Mouse (Mus musculus): ENCODE results near the gene Rab25.

DNA sequence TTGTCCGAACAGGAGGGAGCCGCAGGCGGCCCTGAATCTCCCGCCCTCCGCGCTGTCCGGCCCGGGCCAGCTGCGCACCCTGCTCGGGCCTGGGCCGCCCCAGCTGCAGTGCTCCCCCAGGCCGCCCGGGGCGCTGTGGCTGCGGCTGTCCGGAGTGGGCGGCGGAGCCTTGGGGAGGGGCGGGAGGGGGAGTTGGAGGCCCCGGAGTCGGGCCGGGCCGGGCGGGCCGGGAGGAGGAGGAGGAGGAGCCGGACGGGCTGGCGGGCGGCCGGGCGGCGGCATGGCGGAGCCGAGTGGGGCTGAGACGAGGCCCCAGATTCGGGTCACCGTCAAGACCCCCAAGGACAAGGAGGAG lies 5.4 kb upstream of the Rab25 start, which contains the start of gene Ubqln4:
- TF ChIP-seq CTCF (conservative IDR thresholded peaks at IDR 0.05; ENCODE audit: low read length) (no peak), NANOG (IDR thresholded peaks at IDR 0.05; ENCODE audit: borderline replicate concordance, low read length) (no peak), POU5F1 (IDR thresholded peaks at IDR 0.05; ENCODE audit: borderline replicate concordance, low read length) (no peak)

All from E14TG2a.4 (cell line).